Mouse (Mus musculus): Measurements from ENCODE around the gene Luc7l3. TPM values are rescaled to one million over a fixed set of nuclear protein-coding genes. Genes with fewer than 3 reads are reported as not detected.

Gene Luc7l3
- 35.8 and 36.5 TPM in 2 replicates for polyA plus RNA-seq (2015; fragmentation: Nextera tagmentation; extraction: Ambion mirVana)

GRCm38 (mm10) chr11:94321931-94322400 is at the start of gene Luc7l3:
Luc7l3 (minus strand) TSS chr11:94321988.
- Histone ChIP-seq H3K27me3 (ENCODE audit: insufficient read depth, low read length) (no peaks in the 10 kb centered on the region), H3K4me2 (ENCODE audit: low read depth, low read length) (peak within 1 kb of the TSS; percentile 73), H3K9ac (replicated peaks) (peak within 1 kb of the TSS; percentile 96), H3K9me3 (ENCODE audit: low read length) (no peaks in the 10 kb centered on the region), H3K4me3 (ENCODE audit: low read depth, low read length) (peak within 1 kb of the TSS; percentile 96), H3K36me3 (replicated peaks; ENCODE audit: insufficient read depth, low read length) (0 out of 2 replicates have a peak, but pooled peaks cover 3% of the 10 kb centered on the region), H3K27ac (ENCODE audit: low read depth) (peak within 1 kb of the TSS; percentile 97), H3K4me1 (ENCODE audit: insufficient read depth) (peaks cover 35% of the 10 kb centered on the region)
- peak; percentile 96 for ATAC-seq
- DNase-seq = peak; percentile 96
- TF ChIP-seq EP300 (IDR thresholded peaks at IDR 0.05; ENCODE audit: low read depth) (no peak), CTCF (IDR thresholded peaks at IDR 0.05; ENCODE audit: low read depth) (no peak)
- 1% methylated on average over 34 of the region's 36 CpGs for WGBS (ENCODE audit: insufficient replicate concordance)

GRCm38 (mm10) chr11:94370809-94371208 is 49.0 kb upstream of the Luc7l3 start:
- no peaks in the 10 kb centered on the region for H3K36me3 ChIP-seq (replicated peaks; ENCODE audit: insufficient read depth, low read length)
- DNase-seq (peak; percentile 48), ATAC-seq (peak; percentile 66)
- H3K27ac ChIP-seq (ENCODE audit: low read depth) = peak overlapping the region; percentile 45; the same call in 1 of the 2 replicates
- no peak for TF ChIP-seq EP300 (IDR thresholded peaks at IDR 0.05; ENCODE audit: low read depth)
- no peak for TF ChIP-seq CTCF (IDR thresholded peaks at IDR 0.05; ENCODE audit: low read depth)
- H3K9me3 ChIP-seq (ENCODE audit: low read length) = 0 out of 2 replicates have a peak, but pooled peaks cover 2% of the 10 kb centered on the region
- no peak overlapping the region for H3K9ac ChIP-seq (replicated peaks)
- H3K4me2 ChIP-seq (ENCODE audit: low read depth, low read length) = no peak overlapping the region
- WGBS (ENCODE audit: insufficient replicate concordance) = 8% methylated on average over 5 of the region's 5 CpGs
- H3K4me3 ChIP-seq (ENCODE audit: low read depth, low read length) = no peak overlapping the region
- H3K27me3 ChIP-seq (ENCODE audit: insufficient read depth, low read length) = no peaks in the 10 kb centered on the region
- H3K4me1 ChIP-seq (ENCODE audit: insufficient read depth) = peaks cover 9% of the 10 kb centered on the region

DNA sequence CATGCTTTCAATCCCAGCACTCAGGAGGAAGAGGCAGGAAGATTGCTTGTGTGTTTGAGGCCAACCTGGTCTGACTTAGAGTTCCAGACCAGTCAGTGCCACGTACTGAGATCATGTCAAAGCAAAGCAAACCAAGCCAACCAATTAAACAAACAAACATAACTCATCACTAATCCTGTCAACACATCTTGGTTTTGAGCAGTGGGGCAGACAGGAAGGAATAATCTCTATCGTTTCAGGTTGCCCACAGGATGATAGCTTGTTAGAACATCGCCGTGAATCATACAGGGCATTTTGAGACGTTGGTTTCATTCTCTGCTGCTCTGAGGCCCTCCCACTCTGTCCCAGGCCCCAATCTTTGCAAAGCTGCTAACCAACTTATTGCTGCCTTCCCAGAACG is 48.2 kb upstream of the Luc7l3 start:
- Histone ChIP-seq H3K27ac (ENCODE audit: low read depth) (no peak overlapping the region), H3K27me3 (ENCODE audit: insufficient read depth, low read length) (no peaks in the 10 kb centered on the region), H3K4me1 (ENCODE audit: insufficient read depth) (peaks cover 9% of the 10 kb centered on the region), H3K4me3 (ENCODE audit: low read depth, low read length) (no peak overlapping the region), H3K9ac (replicated peaks) (no peak overlapping the region), H3K4me2 (ENCODE audit: low read depth, low read length) (no peak overlapping the region), H3K9me3 (ENCODE audit: low read length) (0 out of 2 replicates have a peak, but pooled peaks cover 2% of the 10 kb centered on the region), H3K36me3 (replicated peaks; ENCODE audit: insufficient read depth, low read length) (no peaks in the 10 kb centered on the region)
- 41% methylated on average over 6 of the region's 6 CpGs for WGBS (ENCODE audit: insufficient replicate concordance)
- ATAC-seq (no peak), DNase-seq (no peak)
- no peak for TF ChIP-seq EP300 (IDR thresholded peaks at IDR 0.05; ENCODE audit: low read depth)
- TF ChIP-seq CTCF (IDR thresholded peaks at IDR 0.05; ENCODE audit: low read depth) = no peak

GRCm38 (mm10) chr11:94365340-94365739 is 43.6 kb upstream of the Luc7l3 start:
- Histone ChIP-seq H3K9me3 (ENCODE audit: low read length) (0 out of 2 replicates have a peak, but pooled peaks cover 2% of the 10 kb centered on the region), H3K27me3 (ENCODE audit: insufficient read depth, low read length) (no peaks in the 10 kb centered on the region), H3K36me3 (replicated peaks; ENCODE audit: insufficient read depth, low read length) (no peaks in the 10 kb centered on the region), H3K27ac (ENCODE audit: low read depth) (0 out of 2 replicates have a peak overlapping the region, but pooled peaks have one; percentile 44), H3K4me1 (ENCODE audit: insufficient read depth) (peaks cover 2% of the 10 kb centered on the region), H3K4me2 (ENCODE audit: low read depth, low read length) (no peak overlapping the region), H3K9ac (replicated peaks) (no peak overlapping the region), H3K4me3 (ENCODE audit: low read depth, low read length) (no peak overlapping the region)
- DNase-seq (peak; percentile 60), ATAC-seq (peak; percentile 93)
- WGBS (ENCODE audit: insufficient replicate concordance) = 42% methylated on average over 3 of the region's 3 CpGs
- TF ChIP-seq CTCF (IDR thresholded peaks at IDR 0.05; ENCODE audit: low read depth) = no peak
- no peak for TF ChIP-seq EP300 (IDR thresholded peaks at IDR 0.05; ENCODE audit: low read depth)

- no peak for DNase-seq
- Histone ChIP-seq H3K27me3 (ENCODE audit: insufficient read depth, low read length) (no peaks in the 10 kb centered on the region), H3K4me3 (ENCODE audit: low read depth, low read length) (no peak overlapping the region), H3K9me3 (ENCODE audit: low read length) (0 out of 2 replicates have a peak, but pooled peaks cover 2% of the 10 kb centered on the region), H3K27ac (ENCODE audit: low read depth) (no peak overlapping the region), H3K36me3 (replicated peaks; ENCODE audit: insufficient read depth, low read length) (no peaks in the 10 kb centered on the region), H3K9ac (replicated peaks) (no peak overlapping the region), H3K4me1 (ENCODE audit: insufficient read depth) (no peaks in the 10 kb centered on the region), H3K4me2 (ENCODE audit: low read depth, low read length) (no peak overlapping the region)
- TF ChIP-seq CTCF (IDR thresholded peaks at IDR 0.05; ENCODE audit: low read depth) = no peak
- no peak for TF ChIP-seq EP300 (IDR thresholded peaks at IDR 0.05; ENCODE audit: low read depth)
- ATAC-seq = no peak
- WGBS (ENCODE audit: insufficient replicate concordance) = 71% methylated on average over 7 of the region's 7 CpGs
Observed at GRCm38 (mm10) chr11:94363690-94364089, 41.9 kb upstream of the Luc7l3 start.

DNA sequence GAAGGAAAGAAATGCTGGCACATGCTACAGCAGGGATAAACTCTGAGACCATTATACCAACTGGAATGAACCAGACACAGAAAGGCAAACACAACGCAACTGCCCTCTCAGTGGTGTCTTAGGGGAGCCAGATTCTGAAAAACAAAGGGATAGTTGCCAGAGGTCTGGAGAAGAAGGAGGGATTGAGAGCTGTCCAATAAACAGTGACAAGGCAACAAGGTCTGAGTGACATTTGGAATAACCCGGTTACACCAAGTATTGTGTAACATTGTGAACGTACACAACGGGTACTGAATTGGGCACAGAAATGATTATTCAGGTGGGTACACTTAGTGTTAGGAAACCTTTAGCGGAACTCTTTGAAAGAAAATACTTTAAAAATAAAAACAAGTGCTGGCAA is 40.3 kb upstream of the Luc7l3 start:
- H3K36me3 ChIP-seq (replicated peaks; ENCODE audit: insufficient read depth, low read length) = no peaks in the 10 kb centered on the region
- H3K9me3 ChIP-seq (ENCODE audit: low read length) = 0 out of 2 replicates have a peak, but pooled peaks cover 2% of the 10 kb centered on the region
- DNase-seq = no peak
- H3K9ac ChIP-seq (replicated peaks) = no peak overlapping the region
- no peak overlapping the region for H3K27ac ChIP-seq (ENCODE audit: low read depth)
- H3K4me2 ChIP-seq (ENCODE audit: low read depth, low read length) = no peak overlapping the region
- no peak for TF ChIP-seq EP300 (IDR thresholded peaks at IDR 0.05; ENCODE audit: low read depth)
- TF ChIP-seq CTCF (IDR thresholded peaks at IDR 0.05; ENCODE audit: low read depth) = no peak
- H3K4me3 ChIP-seq (ENCODE audit: low read depth, low read length) = no peak overlapping the region
- H3K27me3 ChIP-seq (ENCODE audit: insufficient read depth, low read length) = no peaks in the 10 kb centered on the region
- peak; percentile 46 for ATAC-seq
- WGBS (ENCODE audit: insufficient replicate concordance) = 67% methylated on average over 5 of the region's 5 CpGs
- H3K4me1 ChIP-seq (ENCODE audit: insufficient read depth) = no peaks in the 10 kb centered on the region

Data from liver, postnatal 0 days (tissue).